Mouse (Mus musculus) adrenal gland, postnatal 25 days (tissue): ENCODE data around the gene C2cd3. TPM values are rescaled to one million over a fixed set of nuclear protein-coding genes. Genes with fewer than 3 reads are reported as not detected.
A peak's percentile ranks its signal among the peaks of the same experiment; 100 is the strongest.
"Not testable (repeated sequence)": the region's sequence is repeated elsewhere in the genome, so short reads cannot be mapped to it uniquely, and the experiment has no call there.

Experiments used
- DNase-seq: peaks from one replicate; pipeline ENCODE4 v3.0.0; 2021; ENCODE audit warnings: mixed read lengths
- total RNA-seq: library from RNA; stranded (reverse); gene quantifications from 2 replicates; pipeline ENCODE4 v1.2.3, GENCODE M21; 2021

The C2cd3 gene
- total RNA-seq, 1 experiment from 2014 or later: 26.6 TPM

GRCm38 (mm10) chr7:100470796-100471406 is 98.9 kb downstream of the C2cd3 start:
- DNase-seq: no peak

DNA sequence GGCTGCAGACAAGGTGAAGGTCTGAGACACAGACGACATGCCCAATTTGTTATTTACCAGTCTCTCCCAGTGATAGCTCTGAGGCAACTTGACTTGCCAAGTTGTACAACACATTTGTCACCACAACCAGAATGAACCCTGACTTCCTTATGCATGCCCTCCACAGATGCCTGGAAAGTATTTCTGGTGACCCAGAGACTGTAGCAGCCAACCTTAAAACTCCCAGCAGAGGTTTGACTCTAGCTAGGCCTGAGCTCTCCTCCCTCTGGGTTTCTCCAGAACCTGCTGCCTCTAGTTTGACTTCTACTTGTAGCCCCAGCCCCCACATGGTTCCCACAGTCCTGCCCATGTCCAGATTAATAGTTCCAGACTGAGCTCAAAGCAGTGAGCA is 99.4 kb downstream of the C2cd3 start:
- DNase-seq: no peak

DNA sequence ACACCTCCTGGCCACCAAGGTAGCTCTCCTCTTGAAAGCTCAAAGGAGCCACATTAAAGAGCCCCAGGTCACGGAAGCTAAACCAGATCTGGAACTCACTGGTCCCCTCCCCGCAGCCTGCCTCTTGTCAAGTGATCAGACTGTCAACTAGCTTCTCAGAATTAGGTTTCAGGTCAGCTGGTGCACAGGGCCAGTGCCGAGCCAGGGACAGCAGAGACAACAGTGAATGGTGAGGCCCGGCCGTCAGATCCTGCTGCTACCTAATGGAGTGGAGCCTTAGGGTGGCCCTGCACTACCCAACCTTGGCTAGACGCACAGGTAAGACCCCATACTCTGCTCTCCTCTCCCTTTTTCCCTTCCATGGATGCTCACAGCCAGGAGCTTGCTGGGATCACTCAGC is 100.7 kb downstream of the C2cd3 start, which contains the start of gene Ucp3:
TSS of gene Ucp3 (plus strand) at position 214 of the 400 bp plus-strand sequence.
- no peak for DNase-seq

- DNase-seq: no peak
Observed at GRCm38 (mm10) chr7:100473846-100474454, 101.9 kb downstream of the C2cd3 start.

DNA sequence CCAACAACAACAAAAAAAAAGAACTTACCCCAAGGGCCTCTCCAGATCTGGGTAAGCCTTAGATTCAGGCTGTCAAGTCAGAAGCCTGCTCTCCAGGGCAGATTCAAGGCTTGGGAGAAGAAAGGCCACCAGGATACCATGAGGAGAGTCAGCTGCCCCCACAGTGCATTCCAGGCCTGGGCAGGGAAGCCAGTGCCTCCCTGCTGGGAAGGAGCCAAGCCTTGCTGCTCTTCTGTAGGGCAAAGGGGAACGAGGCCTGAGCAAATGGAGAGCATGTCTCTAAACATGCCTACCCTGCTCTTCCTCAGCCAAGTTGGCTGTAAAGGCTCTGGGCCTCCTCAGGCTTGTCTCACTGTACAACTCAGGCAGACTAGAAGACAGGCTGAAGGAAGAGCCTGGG is 102.6 kb downstream of the C2cd3 start:
- peak; percentile 56 for DNase-seq

DNA sequence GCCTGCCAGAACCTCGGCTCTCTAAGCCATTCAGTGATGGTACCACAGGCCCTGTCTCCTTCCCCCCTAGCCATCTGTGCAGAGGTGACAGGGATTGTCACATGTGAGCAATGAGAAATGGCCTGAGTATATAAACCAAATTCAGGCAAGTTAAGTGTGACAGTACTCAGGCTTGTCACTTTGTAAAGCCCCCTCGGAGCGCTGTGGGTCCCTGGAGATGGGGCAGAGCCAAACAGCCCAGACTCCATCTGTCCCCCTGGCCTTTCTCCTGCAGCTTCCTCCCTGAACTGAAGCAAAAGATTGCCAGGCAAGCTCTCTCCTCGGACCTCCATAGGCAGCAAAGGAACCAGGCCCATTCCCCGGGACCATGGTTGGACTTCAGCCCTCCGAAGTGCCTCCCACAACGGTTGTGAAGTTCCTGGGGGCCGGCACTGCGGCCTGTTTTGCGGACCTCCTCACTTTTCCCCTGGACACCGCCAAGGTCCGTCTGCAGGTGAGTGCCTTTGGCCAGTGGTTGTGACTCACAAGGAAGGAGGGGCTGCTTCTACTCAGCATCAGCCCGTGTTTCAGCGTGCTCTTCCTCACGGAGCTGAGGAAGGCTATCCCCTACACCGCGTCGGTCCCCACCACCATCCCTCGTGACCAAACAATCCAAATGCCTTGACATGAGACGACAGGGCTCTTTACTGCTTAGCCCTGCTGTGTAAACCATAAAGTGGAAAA is 107.2 kb downstream of the C2cd3 start:
- no peak for DNase-seq

DNA sequence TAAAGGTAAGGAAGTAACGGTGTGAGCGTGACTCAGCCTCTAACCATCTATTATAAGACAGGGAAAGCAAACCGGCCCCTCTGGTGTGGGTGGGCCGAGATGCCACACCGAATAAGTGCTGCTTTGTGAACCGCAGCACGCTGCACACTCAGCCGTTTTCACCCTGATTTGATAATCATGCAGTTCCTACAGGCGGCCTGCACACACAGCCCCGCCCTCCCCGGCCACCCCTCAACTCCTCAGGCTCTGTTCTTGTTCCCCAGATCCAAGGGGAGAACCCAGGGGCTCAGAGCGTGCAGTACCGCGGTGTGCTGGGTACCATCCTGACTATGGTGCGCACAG is 107.8 kb downstream of the C2cd3 start:
- no peak for DNase-seq

DNA sequence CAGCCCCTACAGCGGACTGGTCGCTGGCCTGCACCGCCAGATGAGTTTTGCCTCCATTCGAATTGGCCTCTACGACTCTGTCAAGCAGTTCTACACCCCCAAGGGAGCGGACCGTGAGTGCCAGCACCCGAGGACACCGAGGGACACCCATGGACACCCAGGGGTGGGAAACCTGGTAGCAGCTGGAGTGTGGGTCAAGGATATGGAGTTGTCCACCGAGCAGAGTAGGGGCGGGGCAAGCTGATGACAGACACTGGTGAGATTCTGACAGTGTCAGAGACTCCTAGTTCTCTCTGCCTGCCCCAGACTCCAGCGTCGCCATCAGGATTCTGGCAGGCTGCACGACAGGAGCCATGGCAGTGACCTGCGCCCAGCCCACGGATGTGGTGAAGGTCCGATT is 108.1 kb downstream of the C2cd3 start:
- no peak for DNase-seq

DNA sequence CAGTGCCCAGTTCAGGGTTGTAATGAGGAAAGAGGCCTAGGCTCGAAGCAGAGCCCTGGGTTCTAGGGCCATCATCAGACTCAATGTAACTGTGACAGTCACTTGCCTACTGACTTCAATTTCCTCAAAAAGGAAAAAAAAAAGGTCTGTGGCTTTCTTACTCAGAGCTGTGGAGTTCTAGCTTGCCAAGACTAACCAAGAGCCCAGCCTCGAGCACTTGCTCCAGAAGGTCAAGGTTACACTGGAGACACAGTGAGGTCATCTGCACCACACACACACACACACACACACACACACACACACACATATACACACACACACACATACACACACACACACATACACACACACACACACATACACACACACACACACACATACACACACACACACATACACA is 110.0 kb downstream of the C2cd3 start:
- not testable (repeated sequence) for DNase-seq

- DNase-seq: no peak
Observed at GRCm38 (mm10) chr7:100484493-100484892, 112.5 kb downstream of the C2cd3 start.

GRCm38 (mm10) chr7:100487301-100487700 is 115.3 kb downstream of the C2cd3 start:
- DNase-seq: no peak

DNA sequence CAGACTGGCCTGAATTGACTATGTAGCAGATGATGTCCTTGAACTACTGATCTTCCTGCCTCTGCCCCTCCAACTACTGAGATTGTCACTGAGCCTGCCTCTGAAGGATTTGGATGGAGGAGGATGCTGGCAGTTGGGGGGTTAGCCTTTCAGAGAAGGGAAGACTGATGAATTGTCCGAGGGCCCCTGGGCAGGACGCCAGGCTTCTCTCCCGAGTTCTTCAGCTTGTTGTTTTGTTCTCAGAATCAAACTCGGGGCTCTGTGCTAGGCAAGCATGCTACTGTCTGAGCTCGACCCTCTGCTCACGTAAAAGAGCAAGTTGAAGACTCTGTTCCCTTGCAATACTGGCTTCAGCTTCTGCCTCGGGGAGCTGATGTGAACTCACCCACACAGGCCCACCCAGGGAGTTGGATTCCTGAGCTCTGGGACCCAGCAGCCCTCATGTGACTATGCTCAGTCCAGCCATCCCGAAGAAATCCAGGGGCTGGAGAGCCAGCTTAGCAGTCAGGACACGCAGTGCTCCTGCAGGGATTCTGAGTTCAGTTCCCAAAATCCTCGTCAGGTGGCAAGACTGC is 116.5 kb downstream of the C2cd3 start:
- DNase-seq: no peak

DNA sequence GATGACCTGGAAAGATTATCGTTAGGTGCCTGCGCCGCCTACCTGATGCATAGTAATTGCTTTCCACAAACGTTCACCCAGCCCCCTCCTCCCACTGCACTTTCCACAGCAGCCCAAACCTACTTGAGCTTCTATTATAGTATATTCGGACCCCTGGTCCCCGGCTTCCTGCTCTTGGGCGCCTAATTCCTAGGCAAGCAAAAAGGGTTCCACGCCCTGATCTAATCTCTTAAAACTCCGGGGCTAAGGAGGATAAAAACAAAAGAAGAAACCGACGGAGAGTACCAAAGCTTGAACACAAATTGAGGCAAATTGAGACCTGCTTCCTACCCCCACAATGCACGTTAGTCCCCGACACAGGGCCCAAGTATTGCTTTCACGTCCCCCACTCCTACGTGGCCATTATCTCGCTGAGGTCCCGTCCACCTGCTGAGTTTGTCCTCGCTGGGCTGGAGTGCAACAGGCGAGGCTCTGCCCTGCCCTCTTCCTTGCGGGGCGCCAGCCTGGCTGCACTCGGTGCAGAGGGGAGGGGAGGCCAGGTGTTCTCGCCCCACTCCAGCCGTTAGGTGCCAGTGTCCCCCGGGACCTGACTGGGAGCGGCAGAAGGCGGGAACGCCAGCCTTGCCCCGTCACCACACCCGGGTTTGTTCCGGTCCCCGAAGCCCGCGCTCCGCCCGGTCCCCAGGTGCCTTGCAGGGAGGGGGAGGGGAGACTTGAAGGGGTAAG is 120.5 kb downstream of the C2cd3 start:
- peak; percentile 44 for DNase-seq

DNA sequence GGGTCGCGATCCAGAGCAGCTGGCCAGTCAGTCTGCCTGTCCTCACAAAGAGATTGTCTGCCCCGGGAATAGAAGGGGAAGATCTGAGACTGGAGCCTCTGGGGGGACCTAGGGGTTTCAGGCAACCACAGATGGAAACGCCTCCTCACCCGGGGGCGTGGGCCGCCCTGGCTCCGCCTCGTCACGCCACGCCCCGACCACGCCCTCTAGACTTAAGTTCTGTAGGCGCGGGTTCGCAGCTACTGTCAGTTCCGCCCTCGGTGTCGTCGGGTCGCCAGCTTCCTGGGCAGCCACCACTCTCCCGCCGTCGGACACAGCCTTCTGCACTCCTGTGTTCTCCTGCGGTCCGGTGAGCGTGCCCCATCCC is 121.1 kb downstream of the C2cd3 start, which contains the start of gene Ucp2:
TSS of gene Ucp2 (plus strand) at position 221 of the 367 bp plus-strand sequence.
- peak; percentile 86 for DNase-seq

- no peak for DNase-seq
Observed at GRCm38 (mm10) chr7:100493484-100494414, 121.7 kb downstream of the C2cd3 start.

DNA sequence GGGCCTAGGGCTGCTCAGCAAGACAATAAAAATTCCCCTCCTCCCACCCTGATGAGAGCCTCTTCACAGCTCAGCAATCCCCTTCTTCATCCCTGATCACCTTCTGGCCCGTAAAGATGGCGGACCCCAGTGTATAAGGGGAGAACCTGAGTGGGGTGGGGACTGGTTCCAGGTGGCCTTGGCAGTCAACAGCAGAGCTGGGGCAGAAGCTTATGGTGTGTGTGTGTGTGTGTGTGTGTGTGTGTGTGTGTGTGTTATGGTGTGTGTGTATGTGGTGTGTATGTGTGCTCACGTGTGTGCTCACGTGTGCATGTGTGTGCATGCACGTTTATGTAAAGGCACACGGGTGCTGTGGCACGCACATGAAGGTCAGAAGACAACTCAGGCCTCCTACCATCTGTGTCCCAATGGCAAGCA is 122.4 kb downstream of the C2cd3 start:
- no peak for DNase-seq

DNA sequence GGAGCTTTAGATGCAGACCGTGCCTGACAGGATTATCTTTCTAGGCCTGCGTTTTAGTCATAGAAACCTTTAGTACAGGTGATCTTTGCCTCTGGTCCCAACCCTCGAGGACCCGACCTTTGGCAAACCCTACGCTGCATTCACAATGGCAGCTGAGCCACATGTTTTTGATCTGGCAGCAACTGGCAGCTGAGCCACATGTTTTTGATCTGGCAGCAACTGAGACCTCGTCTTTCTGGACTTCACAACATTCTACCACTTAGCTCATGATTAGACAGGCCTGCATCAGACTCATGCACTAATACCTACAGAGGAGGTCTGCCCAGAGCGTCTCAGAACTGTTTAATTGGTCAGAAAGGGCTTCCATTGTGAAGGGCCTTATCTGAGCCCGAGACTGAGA is 123.0 kb downstream of the C2cd3 start:
- DNase-seq: no peak

DNA sequence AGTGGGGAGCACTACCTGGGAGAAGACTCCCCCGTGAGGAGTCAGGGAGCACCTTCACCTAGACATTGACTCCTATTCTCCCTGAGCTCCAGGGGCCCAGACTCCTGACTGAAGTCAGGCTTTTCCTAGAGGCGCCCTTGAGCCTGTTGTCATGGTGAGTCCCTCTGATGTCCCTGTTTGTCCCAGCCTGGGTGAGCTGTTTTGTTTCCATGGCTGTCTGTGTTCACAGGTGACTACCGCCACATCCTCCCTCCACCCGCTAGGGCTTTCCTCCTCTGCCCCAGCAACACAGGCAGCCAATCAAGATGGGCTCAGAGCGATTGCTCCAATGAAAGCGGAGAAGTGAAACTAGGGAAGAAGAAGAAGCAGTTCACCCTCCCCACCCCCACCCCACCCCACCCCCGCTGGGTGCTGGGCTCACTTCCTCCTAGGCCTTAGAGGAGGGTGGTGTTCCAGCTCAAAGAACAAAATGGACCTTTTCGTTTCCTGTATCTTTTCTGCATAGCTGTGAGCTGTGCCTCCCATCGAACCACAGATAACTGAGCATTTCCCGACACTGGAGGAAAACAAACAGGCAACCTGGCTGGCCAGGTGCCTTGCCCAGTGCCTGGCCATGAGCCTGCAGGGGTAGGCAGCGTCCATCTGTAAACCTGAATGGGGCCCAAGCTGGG is 123.7 kb downstream of the C2cd3 start:
- peak; percentile 63 for DNase-seq

DNA sequence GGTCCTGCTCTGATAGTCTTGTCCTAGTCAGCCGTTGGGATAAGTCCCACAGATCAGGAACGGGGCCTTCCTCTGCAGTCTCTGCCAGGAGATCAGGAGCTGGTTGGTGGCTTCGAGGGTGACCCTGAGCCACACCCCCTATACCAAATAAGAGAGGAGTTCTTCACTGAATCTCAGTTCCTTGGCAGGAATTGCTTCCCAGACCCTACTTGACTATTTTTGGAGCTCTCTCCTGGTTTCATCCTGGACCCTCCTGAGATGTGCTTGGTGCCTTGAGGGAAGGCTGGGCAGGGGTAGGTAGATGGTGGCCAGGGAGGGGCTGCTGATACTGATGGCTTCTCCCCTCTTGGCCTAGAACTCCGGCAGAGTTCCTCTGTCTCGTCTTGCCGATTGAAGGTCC is 124.3 kb downstream of the C2cd3 start:
- no peak for DNase-seq

GRCm38 (mm10) chr7:100496791-100497190 is 124.8 kb downstream of the C2cd3 start:
- no peak for DNase-seq

DNA sequence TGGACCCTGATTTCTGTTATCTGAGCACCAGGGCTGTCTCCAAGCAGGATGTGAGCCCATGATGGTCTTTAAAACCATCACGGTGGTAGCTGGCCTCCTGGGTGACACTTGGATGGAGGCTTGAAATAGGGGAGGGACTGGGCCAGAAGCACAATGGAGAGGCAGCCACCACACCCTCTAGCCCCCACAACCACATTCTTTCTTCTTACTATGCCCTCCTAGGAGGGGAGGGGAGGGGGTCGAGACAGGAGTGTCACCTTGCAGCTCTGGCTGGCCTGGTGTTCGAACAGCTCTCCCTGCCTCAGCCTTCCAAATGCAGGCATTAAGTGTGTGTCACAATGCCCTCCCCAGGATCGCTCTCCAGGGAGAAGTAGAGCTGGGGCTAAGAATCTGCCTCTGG is 125.4 kb downstream of the C2cd3 start:
- DNase-seq: no peak
